Mouse (Mus musculus) right cerebral cortex, adult 2 months (tissue): ENCODE data around the gene Sppl2b.

Experiments used
- DNase-seq, 2 experiments: peaks; one replicate each; pipeline ENCODE4 v3.0.0; 2021 to 2022; ENCODE audit warnings: low spot score in 2 of 2

Sppl2b gene

DNA sequence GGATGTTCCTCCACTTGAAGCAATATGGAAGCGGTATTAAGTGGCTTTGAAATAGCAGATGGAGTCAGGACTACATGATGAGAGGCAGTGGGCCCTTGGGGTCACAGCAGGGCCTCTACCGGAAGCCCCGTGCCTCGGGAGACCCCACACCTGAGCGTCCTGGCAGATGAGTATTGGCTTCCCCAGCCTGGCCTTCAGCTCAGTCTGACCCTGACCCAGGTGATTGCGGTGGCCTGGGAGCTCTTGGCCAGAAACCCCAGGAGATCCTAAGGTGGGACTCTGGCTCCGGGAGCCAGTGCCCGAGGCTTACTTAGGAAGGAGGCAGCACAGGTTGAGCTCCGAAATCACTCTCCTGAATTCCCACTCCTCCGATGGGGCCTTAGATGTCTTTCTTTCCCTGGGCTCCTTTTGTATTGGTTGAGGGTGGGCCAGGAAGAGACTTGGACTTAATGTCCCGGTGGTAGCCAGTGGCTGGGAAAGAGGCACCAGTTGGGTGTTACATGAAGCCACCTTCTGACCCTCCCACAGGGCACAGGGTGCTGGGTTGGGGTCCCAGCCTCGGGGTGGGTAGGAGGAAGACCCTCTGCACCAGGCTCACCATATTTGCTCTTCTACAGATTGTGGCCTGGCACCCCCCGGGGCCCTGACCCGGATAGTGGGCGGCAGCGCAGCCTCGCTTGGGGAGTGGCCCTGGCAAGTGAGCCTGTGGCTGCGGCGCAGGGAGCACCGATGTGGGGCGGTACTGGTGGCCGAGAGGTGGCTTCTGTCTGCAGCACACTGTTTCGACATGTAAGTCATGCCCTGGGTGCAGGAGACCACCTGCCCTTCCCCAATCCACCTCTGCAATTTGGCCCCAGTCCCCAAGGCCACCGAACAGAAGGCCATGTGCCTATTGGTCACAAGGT lies 41.8 kb downstream of the Sppl2b start:
- no peak for DNase-seq

DNA sequence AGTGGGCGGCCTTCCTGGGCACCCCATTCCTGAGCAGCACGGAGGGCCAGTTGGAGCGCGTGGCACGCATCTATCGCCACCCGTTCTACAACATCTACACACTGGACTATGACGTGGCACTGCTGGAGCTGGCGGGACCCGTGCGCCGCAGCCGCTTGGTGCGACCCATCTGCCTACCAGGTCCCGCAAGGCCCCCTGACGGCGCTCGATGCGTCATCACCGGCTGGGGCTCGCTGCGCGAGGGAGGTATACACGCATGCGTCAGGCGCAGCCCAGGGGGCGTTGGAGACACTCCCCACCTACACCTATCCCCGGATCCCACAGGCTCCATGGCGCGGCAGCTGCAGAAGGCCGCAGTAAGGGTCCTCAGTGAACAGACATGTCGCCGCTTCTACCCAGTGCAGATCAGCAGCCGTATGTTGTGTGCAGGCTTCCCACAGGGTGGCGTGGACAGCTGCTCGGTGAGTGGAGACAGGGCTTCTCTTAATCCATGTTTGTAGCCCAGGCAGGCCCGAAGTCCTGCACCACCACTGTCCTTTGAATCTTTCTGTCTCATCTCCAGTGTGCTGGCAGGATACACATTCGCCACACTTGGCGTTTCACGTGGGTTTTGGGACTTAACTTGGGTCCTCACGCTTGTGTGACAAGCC lies 42.9 kb downstream of the Sppl2b start:
- DNase-seq = peak; percentile 77

DNA sequence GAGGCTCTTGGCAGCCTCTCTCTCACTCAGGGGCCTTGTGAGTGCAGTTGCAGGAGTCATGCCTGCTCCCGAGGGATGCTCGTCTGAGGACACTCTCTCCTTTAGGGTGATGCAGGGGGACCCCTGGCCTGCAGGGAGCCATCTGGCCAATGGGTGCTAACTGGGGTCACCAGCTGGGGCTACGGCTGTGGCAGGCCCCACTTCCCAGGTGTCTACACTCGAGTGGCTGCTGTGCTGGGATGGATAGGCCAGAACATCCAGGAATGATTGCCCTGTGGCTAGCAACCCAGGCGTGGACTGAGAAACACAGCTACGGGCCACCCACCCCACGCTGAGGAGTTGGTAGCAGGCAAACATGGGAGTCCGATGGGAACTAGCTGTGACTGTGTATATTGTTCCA lies 44.0 kb downstream of the Sppl2b start:
- no peak for DNase-seq

DNA sequence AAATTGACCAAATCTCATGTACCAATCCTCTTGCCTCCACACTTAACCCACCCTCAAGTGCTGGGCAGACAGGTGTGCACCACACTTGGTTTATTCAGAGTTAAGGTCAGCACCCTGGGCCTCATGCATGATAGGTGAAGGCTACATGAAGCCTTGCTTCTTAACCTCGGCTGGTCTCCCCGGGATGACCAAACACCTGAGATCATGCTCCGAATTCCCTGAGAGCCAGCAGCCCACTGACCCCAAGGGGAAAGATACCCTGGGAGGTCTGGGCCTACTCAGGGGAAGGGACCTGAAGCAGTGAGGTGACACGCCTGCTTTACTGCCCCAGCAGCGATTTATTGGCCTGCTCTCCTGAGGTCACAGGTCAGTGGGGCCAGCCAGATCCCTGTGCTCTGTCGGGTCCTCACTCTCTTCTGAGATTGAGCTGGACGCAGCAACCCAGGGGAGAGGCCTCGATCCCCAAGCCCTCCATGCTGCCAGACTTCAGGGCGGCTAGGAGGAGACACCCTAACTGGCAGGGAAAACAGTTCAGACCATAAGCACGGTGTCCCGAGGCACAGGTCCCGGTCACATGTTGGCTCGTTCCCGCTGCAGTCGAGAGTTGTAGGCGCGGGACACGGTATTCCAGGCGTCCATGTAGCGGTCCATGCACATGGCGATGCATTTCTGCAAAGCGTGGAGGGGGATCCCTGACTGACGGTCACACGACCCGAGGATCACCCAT lies 44.7 kb downstream of the Sppl2b start:
- DNase-seq = no peak

DNA sequence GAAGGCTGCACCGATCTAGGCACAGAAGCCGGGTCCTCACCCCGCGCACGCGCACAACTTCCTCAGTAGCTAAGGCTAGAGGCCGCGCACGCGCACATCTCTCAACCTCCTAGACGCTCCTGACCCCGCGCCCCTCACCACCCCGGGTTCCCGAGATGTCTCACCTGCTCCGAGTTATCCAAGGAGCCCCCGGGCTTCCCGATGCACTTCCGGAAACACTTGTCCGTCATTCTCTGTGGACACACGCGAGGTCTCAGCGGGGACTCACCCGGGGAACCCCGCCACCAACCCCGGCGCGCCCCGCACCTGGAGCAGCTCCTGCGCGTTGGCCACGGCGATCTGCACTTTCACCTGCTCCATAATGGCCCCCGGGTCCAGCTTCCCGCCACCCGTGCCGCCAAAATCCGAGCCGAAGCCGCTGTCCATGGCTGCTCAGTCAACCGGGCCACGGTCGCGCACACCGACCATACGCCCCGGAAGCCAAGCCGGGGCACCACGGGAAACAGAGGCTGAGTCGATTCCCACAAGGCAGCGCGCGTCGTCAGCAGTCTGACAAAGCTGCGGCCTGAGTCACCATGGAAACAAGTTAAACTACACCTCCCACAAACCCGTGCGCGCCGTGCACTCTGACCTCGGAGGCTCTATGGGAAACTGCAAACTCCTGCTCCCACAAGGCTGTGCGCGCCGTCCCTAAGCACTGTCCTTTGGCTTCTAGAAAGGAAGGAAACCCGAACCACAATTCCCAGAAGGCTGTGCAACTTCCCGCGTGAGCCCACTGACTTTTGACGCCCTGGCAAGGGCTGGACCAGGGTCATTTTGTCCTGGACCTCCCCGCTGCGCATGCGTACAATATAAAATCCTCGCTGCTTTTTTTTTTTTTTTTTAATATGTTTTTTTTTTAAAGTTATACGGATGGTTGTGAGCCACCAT lies 45.5 kb downstream of the Sppl2b start, which contains the start of gene Timm13:
TSS of gene Timm13 (minus strand) at position 652 of the 930 bp plus-strand sequence.
- DNase-seq = peak; percentile 100

DNA sequence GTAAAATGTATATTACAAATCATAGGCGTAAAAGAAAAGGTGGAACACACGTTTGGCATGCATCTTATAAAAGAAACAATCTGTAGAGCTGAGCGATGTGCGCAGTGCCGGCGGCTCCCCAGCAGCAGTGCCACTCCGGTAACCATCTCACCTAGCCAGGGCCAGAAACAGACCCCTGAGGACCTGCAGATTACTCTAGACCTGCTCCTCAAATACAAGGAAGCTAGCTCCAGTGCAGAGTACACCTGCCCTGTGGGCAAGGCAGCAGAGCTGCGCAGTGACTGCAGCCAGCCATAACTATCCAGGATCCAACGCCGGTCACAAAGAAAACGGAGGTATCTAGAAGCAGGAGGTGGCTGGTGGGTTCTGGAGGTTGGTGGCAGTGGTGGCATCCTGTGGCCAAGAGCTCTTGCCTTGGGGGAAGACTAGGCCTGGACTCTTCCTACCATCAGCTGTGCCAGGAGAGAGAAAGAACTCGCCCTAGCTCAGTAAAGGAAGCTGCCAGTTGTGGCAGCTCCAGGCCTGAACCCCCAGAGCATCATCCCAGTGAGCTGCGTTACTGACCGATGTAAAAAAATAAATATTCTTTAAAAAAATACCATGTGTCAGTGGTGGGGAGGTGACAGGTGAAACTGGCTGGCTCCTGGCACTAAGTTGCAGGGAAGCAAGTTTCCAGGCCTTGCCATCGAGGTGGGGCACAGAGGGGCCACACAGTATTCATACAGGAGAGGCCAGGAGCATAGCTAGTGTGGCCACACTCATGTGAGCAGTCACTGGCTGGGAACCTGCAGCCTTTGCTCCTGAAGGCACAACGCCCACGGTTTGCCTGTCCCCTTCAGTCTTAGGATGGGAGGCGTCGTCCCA lies 46.6 kb downstream of the Sppl2b start:
- no peak for DNase-seq

DNA sequence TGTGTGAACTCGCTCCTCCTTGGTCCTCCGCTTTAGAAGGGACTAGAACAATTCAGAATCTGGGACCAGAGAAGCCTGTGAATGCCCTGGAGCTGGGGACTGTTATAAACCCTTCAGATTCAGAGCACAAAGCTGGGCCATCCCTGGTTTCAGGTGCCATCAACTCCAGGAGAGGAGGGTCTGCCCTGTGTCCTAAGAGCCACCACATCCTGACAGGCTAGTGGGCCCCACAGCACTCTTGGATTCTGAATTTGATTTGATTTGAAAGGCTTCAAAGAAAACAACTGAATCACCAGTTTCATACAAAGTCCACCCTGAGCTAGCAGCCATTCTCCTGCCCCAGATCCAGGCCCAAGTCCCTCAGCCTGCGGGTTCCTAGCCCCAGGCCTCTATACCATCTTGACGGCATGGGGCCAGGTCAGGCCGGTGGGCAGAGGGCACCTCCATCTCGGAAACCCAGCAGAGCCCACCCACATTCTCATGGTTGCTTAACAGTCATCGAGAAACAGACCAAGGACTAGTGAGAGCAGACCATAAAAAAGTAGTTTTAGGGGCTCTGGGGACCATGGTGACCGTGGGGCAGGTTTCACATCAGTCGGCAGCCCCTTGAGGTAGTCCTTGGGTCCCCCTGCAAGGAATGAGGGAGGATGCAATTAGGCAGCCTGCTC lies 47.3 kb downstream of the Sppl2b start:
- DNase-seq = no peak

DNA sequence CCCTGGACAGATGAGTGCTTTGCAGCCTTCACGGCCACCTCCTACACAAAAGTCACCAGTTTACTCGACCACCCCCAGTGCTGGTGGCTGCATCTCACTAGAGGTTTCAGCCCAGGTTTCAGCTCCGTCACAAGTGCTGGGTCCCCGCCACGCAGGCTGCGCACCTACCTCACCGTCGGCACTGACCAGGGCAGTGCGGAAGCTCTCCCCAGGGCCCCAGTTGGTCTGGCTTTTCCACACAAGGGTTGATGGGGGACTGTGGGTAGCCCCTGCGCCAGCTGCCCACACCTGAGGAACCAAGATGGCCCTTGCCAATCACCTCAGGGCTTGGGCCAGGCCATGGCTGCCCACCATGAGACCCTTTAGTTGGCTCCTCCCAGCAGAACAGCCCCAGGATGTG lies 48.2 kb downstream of the Sppl2b start:
- DNase-seq = no peak

DNA sequence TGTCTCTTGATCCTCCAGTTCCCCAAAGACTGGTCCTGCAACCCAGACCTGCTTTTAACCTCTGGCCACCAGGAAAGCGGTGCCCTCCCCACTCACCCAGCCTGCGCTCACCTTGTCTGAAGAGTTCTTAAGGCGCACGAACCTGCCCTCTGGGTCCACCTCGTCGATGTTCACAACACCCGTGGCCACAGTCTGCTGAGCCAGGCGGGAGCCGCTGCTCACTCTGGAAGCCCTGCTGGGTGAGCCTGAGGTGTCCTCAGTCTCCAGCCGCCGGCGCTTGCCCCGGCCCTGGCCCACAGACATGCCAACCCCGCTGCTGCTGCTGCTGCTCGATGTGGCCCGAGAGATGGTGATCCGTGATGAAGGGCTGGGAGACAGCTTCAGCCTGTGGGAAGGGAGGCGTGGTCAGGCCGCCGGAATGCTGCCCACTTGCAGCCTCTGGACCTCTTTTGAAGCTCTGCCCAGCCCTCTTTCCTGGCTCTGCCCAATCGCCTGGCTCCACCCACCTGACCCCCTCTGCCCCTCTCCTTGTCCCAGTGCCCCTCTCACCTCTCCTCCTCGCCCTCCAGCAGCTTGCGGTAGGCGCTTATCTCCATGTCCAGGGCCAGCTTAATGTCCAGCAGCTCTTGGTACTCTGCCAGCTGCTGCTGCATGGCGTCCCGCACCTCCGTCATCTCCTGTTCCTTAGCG lies 49.1 kb downstream of the Sppl2b start:
- no peak for DNase-seq

DNA sequence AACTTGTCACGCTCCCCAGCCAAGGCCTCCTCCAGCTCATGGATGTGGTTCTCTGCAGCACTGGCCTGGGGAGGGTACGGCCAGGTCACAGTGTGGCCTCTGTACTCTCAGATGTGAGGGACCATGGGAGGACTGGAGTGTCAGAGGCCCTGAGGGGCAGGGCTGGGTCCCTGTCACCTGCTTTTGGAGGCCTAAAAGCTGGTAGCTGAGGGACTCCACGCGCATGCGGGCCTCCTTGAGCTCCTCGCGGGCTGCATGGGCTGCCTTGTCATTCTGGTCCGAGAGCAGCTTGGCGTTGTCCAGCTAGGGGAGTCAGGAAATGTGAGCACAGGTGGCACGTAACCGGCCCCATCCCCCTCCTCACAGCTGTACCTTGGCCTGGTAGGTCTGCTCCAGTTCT lies 49.6 kb downstream of the Sppl2b start:
- no peak for DNase-seq

DNA sequence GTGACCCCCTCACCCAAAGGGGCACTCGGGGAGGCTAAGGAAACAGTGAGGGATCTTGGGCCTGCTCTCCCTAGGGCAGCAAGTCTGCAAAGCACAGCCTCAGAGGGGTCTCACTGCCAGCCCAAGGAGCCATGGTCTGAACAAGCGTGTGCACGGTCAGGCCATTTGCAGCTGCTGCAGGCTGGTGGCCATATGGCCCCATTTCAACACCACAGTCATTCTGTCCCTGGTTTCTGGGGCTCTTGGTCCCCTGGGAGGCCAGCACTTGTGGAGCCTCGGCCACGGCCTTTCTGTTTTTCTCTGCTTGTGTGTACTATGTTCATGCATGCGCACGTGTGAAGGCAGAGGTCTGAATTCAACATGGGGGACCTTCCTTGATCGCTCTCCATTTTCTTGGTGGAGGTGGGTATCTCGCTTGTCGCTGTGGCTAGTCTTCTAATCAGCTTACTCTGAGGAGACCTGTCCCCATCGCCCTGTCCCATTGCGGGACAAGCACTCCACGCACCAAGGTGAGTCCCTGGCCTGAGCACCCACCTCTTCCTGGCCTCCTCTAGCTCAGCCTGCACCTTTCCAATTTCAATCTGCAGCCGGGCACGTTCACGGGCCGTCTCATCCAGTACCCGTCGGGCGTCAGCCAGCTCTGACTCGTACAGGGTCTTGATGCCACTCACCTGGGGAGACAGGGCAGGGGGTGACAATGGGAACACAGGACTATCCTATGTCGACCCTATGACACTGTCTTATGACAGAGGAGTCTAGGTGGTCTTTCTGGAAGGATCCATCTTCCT lies 54.5 kb downstream of the Sppl2b start:
- no peak for DNase-seq

DNA sequence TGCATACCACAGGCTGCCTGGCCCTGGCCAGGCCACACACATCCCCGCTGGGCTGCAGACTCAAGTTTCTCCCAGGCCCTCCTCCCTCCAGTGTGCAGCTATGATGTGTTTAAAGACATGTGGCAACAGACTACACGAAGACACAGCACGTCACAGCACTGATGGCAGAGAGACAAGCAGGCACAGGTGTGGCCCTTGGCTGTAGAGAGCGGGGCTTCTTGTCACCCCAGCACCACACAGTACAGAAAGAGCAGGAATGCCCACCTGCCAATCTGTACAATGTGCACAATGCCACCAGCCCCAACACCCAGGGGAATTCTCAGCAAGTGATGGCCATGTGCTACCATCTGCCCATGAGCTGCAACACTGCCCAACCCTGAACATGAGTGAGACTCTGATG lies 56.3 kb downstream of the Sppl2b start:
- DNase-seq = no peak

DNA sequence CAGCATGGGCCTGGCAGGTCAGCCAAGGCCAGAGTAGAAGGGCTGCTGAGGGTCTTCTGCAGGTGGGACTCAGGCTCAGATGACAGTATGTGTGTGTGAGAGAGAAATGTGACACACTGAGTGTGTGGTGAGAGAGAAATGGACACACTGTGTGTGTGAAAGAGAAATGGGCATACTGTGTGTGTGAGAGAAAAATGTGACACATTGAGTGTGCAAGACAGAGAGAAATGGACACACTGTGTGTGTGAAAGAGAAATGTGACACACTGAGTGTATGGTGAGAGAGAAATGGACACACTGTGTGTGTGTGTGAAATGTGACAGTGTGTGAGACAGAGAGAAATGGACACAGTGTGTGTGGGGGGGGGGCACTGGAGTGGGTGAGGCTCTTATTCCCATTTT lies 56.8 kb downstream of the Sppl2b start:
- no peak for DNase-seq

DNA sequence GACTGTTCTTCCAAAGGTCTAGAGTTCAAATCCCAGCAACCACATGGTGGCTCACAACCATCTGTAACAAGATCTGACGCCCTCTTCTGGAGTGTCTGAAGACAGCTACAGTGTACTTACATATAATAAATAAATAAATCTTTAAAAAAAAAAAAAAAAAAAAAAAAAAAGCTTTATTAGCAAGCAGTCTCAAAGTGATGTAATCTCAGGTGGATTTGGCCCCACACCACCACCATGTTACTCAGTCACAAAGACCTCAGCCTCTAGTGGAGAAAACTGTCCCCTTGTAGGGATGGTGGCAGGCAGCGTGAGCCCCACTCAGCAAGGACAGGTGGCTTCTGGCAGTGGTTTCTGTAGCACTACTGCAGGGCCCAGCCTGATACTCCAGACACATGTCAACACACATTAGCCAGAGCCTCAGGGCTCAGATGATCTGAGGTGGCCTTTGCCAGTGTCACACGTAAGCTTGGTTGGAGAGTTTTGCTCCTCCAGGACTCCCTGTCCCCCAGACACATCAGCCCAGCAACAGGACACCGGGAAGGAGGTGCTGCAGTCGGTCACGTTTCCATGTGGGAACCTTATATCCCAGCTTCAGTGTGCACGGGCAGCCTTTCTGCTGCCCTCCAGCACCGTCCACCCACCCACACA lies 58.4 kb downstream of the Sppl2b start:
- DNase-seq = no peak

DNA sequence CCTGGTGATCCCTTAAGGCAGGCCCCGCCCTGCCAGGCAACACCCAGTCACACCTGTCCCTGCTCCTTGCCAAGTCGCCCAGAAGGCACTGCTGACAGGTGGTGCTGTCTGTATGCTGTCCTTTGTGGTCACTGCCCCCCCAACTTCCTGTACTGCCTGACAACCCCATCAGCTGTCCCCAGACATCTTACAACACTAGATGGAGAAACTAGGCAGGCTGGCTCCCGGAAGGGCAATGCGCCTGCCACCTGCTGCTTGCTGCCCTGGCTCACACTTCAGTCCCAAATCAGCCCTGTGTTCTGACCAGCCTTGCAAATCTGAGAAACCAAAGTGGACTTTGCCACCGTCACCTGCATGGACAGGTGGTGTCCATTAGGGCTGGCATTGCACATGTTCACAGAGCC lies 59.2 kb downstream of the Sppl2b start:
- DNase-seq = no peak

DNA sequence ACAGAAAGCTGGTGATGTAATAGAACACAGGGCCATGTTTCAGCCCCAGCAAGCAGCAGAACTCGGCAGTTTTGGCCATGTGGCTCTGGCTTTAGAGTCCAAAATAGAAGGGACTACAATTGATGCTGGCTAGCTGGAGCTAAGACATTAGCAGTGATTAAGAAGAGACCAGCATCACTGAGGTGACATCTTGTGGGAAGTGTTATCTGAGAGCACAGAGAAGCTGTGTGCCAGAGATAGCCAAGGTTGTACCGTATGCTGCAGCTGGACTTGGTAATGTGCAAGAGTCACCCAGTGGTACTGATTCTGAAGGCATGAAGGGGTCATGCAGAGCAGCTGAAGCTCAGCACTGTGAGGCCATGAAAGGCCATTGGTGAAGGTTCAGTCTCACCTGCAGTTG lies 60.2 kb downstream of the Sppl2b start:
- no peak for DNase-seq

DNA sequence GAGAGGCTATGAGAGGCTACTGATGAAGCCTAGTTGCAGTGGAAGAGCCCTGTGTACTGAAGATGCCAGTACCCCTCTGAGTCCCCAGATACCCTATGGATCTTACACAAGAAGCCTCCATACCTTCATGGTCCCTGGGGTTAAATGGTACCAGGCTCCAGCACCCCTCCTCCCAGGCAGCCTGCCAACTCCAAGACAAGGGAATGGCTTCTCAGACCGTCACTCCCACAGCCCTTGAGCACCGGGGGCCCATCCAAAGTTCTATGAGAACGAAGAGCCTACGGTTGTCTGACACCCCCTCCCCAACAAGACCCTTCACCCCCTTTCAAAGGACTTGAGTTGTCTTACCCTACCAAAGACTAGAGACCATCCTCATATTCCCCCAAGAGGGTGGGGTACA lies 60.7 kb downstream of the Sppl2b start:
- no peak for DNase-seq

DNA sequence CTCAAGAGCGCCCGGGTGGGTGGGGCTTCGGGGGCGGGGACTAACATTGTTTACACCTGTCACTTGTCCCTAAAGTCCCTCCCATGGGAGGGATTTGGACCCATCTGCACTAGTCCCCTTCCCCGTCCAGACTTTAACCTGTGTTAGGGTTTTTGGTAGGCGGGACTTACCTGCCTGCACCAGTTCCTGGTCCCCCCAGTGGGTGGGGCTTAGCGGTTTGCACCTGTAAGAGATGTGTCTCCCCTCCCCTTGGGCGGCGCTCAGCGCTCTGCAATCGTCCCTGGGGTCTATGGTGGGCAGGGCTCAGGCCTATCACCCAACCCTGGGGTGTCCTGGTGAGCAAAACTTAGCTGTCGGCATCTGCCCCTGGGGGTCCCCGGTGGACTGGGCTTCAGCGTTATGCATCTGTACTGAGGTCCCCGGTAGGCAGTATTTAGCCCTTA lies 62.3 kb downstream of the Sppl2b start:
- no peak for DNase-seq
